Mouse (Mus musculus) gastrocnemius, postnatal 10 days (tissue): ENCODE measurements around the gene Polr3f. TPM values are rescaled to one million over a fixed set of nuclear protein-coding genes. Genes with fewer than 3 reads are reported as not detected.

Source experiments
- DNase-seq: peaks from one replicate; pipeline ENCODE4 v3.0.0; 2021; ENCODE audit warnings: mixed read lengths
- total RNA-seq, 2 experiments: library from RNA; stranded (reverse); gene quantifications; 2 replicates each; pipeline ENCODE4 v1.2.3; 2021

Gene Polr3f
- total RNA-seq, 2 experiments from 2014 or later, result 11.8 TPM

- DNase-seq, result no peak
These were observed 61.2 kb downstream of the Polr3f start for GRCm38 (mm10) chr2:144588723-144589122.

Other genes with a start within 250 kb of the Polr3f start
- not detected for gene Ovol2, start 195.6 kb upstream of the Polr3f start, total RNA-seq
- gene Kat14, start 158.7 kb upstream of the Polr3f start, total RNA-seq, result 10 to 100 TPM; 21.9 to 22.3 TPM
- 1 to 10 TPM; 3.2 to 9.1 TPM for gene Pet117, start 158.7 kb upstream of the Polr3f start, total RNA-seq
- 1 to 10 TPM in 1 of 2 experiments, under 1 TPM in 1; 0.68 to 1.2 TPM for gene Dzank1, start 304 bp upstream of the Polr3f start, total RNA-seq
- 1 to 10 TPM; 9.0 to 9.9 TPM for gene Rbbp9, start 23.2 kb downstream of the Polr3f start, total RNA-seq
- gene Sec23b, start 28.5 kb downstream of the Polr3f start, total RNA-seq, result 10 to 100 TPM; 15.1 to 21.3 TPM
- 10 to 100 TPM; 45.4 to 49.9 TPM for gene Smim26, start 66.3 kb downstream of the Polr3f start, total RNA-seq
- 10 to 100 TPM; 14.2 to 15.8 TPM for gene Dtd1, start 72.2 kb downstream of the Polr3f start, total RNA-seq